Mouse (Mus musculus) kidney, postnatal 25 days (tissue): Measurements from ENCODE around the gene Spdl1.
"Not testable (repeated sequence)": the region's sequence is repeated elsewhere in the genome, so short reads cannot be mapped to it uniquely, and the experiment has no call there.

Experiments used
- DNase-seq, 2 experiments: peaks; one replicate each; pipeline ENCODE4 v3.0.0; 2021; ENCODE audit warnings: mixed read lengths in 2 of 2

Gene Spdl1

DNA sequence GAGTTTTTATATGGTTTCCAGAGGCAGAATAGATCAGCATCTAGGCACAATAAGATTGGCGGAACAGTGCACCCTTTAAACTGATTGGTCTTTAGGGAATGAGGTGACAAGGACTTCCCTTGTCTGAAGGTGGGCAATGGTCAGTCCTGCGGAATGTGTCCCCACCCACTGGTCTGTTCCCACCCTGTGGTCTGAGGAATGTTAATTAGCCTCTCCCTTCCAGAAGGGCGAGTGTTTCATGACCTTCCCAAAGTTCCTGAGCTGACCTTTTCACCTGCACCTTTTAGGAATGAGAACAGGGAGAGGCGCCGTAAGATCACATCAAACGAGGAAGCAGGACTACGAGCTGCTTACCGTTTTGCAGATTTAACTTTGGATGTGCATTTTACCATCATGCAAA is 35.4 kb downstream of the Spdl1 start:
- DNase-seq = not testable (repeated sequence)

DNA sequence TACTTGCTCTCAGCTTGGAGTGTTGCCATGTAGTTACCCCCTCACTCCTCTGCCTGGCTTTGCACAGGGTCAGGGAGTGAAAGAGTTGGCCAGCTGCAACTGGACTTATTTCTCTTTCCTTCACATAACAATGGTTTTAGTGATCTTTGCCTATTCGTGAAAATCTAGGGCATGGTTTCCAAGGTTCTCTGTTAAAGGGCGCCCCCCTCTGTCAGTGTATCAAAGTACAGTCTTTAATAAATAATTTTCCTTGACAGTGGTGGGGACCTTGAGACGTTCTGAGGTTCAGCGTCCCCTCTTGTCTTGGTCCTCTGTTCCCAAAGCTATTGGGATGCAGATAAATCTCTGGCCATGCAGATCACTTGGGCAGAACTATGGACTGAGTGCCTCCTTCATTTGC is 37.3 kb downstream of the Spdl1 start:
- DNase-seq = no peak

DNA sequence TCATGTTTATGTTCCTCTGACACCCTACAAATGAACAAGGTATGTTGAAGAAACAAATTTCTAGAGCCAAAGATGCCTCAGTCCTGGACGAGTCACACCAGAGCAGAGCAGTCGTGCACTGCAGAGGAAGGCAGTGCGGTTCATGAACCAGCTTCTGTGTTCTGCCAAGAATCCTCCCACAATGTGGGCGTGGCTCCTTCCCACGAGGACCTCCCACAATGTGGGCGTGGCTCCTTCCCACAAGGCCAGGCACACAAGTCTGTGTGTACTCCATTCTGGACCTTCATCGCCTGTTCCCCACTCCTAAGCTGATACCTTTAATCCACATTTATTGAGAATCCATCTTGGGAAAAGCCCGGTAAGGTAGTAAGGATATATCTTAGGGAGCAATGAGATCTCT is 41.6 kb downstream of the Spdl1 start:
- no peak for DNase-seq

DNA sequence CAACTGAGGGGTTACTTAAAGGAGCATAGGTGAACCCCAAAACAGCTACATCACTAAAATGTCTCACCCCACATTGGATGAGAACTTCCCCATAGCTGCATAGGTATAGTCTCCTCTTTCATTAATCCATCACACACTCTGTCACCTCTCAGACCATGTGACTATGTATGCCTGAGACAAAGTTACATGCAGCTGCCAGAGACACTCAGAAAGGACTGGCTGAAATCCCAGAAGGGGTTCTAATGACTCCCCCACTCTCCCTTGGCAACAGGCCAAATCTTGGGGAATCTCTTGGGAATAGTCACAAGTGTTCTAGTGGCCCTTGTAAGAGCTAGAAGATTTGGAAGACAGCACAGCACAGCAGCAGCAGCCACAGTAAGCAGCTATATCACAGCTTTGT is 48.6 kb downstream of the Spdl1 start:
- DNase-seq = no peak

- DNase-seq = no peak
Measured at GRCm38 (mm10) chr11:34783587-34784043, 49.8 kb downstream of the Spdl1 start, which contains the start of gene Dock2. Gene Dock2 (minus strand): TSS chr11:34783892.

DNA sequence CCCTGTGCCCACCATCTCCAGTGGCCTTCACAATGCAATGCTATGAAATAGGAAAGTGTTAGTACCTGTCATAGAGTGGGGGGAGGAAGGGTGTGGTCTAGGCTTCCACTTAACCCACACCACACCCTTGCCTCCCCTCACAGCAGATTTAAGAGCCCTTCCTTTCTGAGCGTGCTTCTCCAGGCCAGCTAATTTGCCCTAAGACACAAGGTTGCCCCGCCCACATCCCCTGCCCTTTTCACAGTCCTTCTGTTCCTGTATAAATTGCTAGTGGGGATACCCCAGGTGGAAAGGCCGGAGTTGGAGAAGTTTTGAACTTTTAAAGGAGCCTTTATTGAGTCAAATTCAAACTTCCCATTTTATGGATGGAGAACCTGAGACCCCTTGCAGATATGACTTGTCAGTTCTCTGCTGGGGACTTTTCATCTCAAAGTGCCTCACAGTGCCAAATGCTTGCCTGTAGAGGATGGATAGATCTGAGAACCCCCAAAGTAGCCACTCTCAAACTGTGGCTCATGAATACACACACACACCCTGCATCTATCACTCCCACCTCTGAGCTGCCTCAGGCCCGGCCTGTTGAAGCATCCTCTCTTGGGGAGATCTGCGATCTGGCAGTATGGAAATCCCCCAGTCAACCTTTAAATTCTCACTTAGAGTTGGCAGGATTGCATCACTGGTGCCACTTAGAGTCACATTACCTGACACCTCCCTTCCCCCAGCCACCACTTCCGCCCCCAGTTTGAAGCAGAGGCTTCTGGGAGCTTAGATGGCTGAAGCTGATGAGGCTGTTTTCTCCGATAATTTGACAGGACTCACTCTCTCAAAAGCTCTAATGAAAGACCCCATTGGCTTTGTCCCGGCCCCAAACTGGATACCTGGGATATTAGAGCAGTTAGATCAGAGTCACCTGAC is 50.7 kb downstream of the Spdl1 start:
- DNase-seq = no peak

GRCm38 (mm10) chr11:34780786-34781185 is 52.7 kb downstream of the Spdl1 start:
- no peak for DNase-seq

DNA sequence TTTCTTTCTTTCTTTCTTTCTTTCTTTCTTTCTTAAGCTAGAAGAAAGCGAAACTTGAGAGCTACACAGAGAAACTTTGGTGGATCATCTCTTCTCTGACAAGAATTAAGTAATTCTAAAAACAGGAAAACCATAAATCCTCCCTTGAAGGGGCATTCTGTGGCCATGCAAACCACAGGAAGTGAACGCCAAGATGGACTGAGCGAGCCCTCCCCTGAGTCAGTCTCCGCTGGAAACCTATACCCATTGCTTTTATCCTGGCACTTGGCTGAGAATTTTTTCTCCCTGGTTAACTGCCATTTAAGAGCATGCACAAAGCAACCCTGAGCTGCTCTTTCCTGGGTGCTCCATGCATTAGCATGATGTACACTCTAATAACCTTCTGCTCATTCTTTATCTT is 53.5 kb downstream of the Spdl1 start:
- no peak for DNase-seq

GRCm38 (mm10) chr11:34778351-34778750 is 55.1 kb downstream of the Spdl1 start:
- no peak for DNase-seq

DNA sequence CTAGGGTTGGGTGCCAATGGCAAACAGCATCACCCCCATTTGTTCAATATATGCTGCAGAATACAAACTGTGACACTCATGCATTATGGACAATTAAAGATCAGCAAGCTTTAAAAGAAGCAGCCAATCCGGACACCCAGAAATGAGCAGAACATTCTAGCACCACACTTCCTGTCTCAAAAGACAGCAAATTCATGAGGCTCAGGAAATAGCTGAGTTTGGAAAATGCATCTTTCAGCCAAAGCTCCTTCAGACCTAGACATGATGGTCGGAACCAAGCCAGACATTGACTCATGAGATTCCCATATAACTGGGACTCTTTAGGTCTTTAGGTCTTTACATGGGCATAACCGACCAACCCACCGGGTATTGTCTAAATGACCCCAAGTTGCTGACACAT is 55.9 kb downstream of the Spdl1 start:
- DNase-seq = no peak

- DNase-seq = no peak
Measured at GRCm38 (mm10) chr11:34776054-34776453, 57.4 kb downstream of the Spdl1 start.

- DNase-seq = no peak
Measured at GRCm38 (mm10) chr11:34774636-34775035, 58.8 kb downstream of the Spdl1 start.

DNA sequence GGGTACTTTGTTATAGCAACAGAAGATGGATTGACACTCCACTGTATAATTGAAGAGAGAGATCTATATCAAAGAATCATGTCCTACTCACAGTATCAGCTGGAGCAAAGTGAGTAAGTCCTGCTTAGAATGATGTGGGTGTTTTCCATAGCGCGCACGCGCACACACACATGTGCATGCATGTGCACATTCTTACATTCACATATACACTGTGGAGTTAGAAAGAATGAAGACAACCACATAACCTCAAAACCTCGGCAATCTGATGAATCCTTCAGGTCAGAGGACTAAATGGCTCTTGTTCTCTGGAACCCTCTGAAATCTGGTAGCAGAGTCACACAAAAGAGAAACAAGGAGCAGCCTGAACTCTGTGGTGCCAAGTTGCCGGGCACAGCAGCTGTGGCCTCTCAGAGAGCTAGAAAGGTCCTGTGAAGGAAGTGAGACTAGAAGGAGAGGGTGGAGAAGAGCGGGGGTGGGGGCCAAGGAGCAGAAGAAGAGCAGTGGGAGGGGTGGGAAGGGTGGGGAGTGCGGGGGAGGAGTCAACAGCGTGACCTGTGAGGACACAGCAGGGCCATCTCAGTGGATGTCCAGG is 60.0 kb downstream of the Spdl1 start:
- DNase-seq = no peak

DNA sequence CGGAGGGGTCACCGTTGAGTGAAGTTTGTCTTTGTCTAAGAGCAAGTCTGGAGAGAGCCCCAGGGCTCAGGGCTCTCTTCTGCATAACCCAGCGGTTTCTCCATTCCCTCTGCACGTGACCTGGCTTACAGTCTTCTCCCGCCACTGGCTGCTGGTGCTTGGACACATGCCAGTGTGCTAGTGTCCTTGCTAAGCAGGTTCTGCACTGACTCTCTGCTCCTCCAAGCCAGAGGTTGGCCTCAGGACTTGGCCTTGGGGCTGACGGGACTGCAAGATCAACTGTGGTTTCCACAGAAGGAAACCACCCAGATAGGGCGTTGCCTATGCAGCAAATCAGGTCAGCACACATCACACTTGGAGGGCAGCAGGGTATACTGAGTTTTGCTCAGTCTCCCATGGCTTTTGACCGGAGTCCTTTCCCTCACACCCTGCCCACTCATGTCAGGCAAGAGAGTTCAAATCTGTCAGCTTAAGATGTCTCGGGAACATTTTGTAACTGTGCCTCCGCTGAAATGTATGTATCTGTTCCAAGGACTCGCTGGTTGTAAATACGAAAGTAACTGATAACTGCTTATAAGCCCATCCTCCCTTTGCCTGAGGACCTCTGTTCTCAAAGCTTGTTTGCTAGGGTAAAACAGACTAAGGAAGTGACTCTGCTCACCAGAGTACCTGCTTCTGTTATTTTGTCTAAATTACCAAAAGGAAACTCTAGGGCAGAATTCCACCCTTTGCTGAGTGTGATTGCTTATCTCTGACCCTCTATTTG is 62.0 kb downstream of the Spdl1 start:
- peak; percentile 72 to 84 for DNase-seq

- no peak for DNase-seq
Measured at GRCm38 (mm10) chr11:34770666-34771065, 62.8 kb downstream of the Spdl1 start.

DNA sequence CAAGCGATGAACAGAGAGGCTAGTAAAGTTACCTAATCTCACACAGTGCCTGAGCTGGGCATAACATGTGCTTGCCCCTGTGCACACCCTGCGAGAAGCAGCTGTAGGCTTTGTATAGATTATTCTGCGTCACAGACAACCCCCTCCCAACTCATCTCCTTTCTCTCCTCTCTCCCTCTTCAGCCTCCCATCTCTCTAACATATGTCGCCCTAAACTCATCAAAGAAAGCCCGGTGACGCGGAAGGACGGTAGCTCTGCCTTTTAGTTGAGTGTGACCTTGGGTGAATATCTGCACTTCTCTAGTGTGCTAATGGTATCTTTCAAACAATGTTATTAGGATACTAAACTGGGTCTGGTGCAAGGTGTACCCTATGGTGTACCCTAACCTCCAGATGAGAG is 63.5 kb downstream of the Spdl1 start:
- no peak for DNase-seq

DNA sequence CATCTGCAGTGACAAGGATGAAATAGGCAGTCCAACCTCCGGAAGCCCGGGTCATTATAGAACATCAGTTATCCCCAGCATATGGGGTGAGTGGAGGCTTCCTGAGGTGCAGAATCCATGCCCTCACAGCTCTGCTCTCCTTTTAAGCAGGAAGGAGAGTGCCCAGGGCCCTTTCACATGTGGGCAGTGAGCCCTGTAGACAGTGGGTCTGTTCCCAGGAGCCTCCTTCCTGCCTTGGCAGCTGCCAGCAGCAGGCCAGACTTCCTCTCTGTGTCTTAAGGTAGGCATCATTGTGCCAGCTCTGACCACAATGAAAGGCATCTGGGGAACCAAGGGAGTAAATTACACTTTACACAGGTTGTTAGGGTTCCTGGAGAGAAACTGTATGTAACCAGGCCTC is 64.0 kb downstream of the Spdl1 start:
- no peak for DNase-seq

- DNase-seq = no peak
Measured at GRCm38 (mm10) chr11:34763739-34764361, 69.6 kb downstream of the Spdl1 start.

GRCm38 (mm10) chr11:34762570-34763127 is 70.8 kb downstream of the Spdl1 start:
- DNase-seq = no peak

DNA sequence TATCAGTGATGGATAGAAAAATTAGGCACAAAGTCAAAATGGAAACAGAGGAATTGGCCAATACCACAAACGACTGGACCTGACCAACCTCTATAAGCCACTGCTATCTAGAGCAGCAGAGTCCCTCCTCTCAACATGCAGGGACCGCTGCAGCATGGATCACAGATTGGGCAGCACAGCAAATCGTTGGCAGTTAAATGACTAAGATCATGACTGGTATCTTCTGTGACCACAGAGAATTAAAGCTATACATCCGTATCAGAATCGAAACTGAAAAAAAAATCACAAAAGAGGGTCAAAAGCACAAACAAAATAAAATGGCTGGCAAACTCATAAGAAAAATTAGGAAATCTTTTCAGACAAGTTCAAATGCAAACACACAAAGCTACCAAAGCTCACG is 71.3 kb downstream of the Spdl1 start:
- no peak for DNase-seq

GRCm38 (mm10) chr11:34759582-34759981 is 73.9 kb downstream of the Spdl1 start:
- no peak for DNase-seq
